Mouse (Mus musculus): ENCODE results near the gene Hoxb5.

DNA sequence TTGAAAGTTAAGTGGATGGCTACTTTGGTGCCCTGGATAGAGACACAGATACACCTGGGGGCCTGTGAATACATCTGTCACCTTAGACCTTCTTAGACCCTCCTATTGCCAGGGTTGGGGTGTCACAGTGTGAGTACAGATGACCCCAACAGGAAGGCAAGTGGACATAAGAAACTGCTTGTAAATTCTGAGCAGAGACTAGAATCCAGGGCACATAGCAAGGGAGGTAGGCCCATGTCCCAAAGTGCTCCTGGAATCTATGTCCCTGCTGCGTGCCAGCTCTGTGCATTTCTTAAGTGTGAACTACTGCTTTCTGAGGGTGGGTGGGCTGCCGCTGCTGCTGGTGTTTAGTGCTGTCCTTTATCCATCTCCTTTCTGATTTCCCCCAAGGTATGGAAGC lies 47.7 kb downstream of the Hoxb5 start:
- TF ChIP-seq CTCF (IDR thresholded peaks at IDR 0.05; ENCODE audit: low read depth, low read length) (no peak), POLR2A (IDR thresholded peaks at IDR 0.05; ENCODE audit: extremely low read depth, insufficient read depth, low read length) (no peak)
